Mouse (Mus musculus) forebrain, embryonic 13.5 days (tissue): ENCODE data around the gene Gm28374. TPM values are rescaled to one million over a fixed set of nuclear protein-coding genes. Genes with fewer than 3 reads are reported as not detected.

Experiments
- ATAC-seq: fragments of 200-750 bp; cut with Nextera tagmentation; 2 replicates; pipeline ENCODE4 v1.8.0; 2017
- H3K27ac ChIP-seq: fragments of 300-500 bp; sonication (generic); 2 replicates; pipeline ENCODE4 v1.5.1; 2015; ENCODE audit warnings: inconsistent platforms, mild to moderate bottlenecking, moderate library complexity
- H3K27me3 ChIP-seq: fragments of 300-500 bp; sonication (generic); 2 replicates; pipeline ENCODE4 v1.6.1; 2015; ENCODE audit warnings: mild to moderate bottlenecking, inconsistent platforms
- H3K36me3 ChIP-seq: fragments of 300-500 bp; sonication (generic); 2 replicates; pipeline ENCODE4 v1.6.1; 2015; ENCODE audit warnings: mild to moderate bottlenecking, inconsistent platforms; ENCODE audit not compliant: poor library complexity, severe bottlenecking
- H3K4me1 ChIP-seq: fragments of 300-500 bp; sonication (generic); 2 replicates; pipeline ENCODE4 v1.6.1; 2015; ENCODE audit warnings: inconsistent platforms
- H3K4me2 ChIP-seq: fragments of 300-500 bp; sonication (generic); 2 replicates; pipeline ENCODE4 v1.6.1; 2015; ENCODE audit warnings: inconsistent platforms, mild to moderate bottlenecking, moderate library complexity
- H3K4me3 ChIP-seq: fragments of 300-500 bp; sonication (generic); 2 replicates; pipeline ENCODE4 v1.5.1; 2015; ENCODE audit warnings: mild to moderate bottlenecking, inconsistent platforms
- H3K9ac ChIP-seq: fragments of 300-500 bp; sonication (generic); 2 replicates; pipeline ENCODE4 v1.6.1; 2015; ENCODE audit warnings: mild to moderate bottlenecking, inconsistent platforms
- H3K9me3 ChIP-seq: fragments of 300-500 bp; sonication (generic); replicated peaks from 2 replicates; pipeline ENCODE4 v1.6.1; 2016; ENCODE audit warnings: inconsistent platforms
- WGBS: fragments of 180-500 bp; shearing (Covaris S2); methylation state at CpG from one replicate; pipeline ENCODE4 v1.1.7; 2015; 5-methylcytosine and 5-hydroxymethylcytosine counted together
- polyA plus RNA-seq: library from polyadenylated mRNA; unstranded; fragments of >200 nt; fragmentation: Nextera tagmentation; extraction: Ambion mirVana; gene quantifications from 2 replicates; pipeline ENCODE4 v1.2.1, GENCODE M21; 2015

Gene Gm28374
- polyA plus RNA-seq, 1 experiment from 2014 or later = 3.1 TPM

DNA sequence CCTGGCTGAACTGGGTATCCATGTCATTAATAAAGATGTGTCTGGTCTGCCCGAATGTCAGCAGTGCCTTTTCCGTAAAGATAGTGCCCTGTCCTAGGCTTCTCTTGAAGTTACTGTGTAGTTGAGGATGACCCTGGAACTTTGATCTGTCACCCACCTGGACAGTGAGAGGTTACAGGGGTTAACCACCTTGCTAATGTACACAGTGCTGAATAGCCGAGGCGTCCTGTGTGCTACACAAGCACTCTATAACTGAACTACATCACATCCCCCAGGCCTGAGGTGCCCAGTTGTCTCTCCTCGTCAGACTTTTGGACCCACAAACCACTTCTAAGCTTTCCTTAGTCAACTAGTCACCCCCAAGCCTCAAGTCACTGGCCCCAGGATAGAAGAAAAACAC, 19.6 kb downstream of the Gm28374 start:
- 72% methylated on average over 5 of the region's 5 CpGs for WGBS
- Histone ChIP-seq H3K4me3 (peak overlapping the region; percentile 89), H3K9ac (peak overlapping the region; percentile 99), H3K27ac (no peak overlapping the region), H3K36me3 (peaks cover 18% of the 10 kb centered on the region), H3K4me1 (peaks cover 54% of the 10 kb centered on the region), H3K4me2 (peak overlapping the region; percentile 100), H3K9me3 (no peaks in the 10 kb centered on the region), H3K27me3 (no peaks in the 10 kb centered on the region)
- ATAC-seq = no peak

- peak overlapping the region; percentile 97 for H3K27ac ChIP-seq
- 1% methylated on average over 43 of the region's 44 CpGs for WGBS
- ATAC-seq = no peak
- no peaks in the 10 kb centered on the region for H3K9me3 ChIP-seq
- peaks cover 18% of the 10 kb centered on the region for H3K36me3 ChIP-seq
- no peaks in the 10 kb centered on the region for H3K27me3 ChIP-seq
- H3K9ac ChIP-seq = peak overlapping the region; percentile 99
- H3K4me1 ChIP-seq = peaks cover 51% of the 10 kb centered on the region
- H3K4me2 ChIP-seq = peak overlapping the region; percentile 100
- H3K4me3 ChIP-seq = peak overlapping the region; percentile 89
Observed at GRCm38 (mm10) chr19:6061641-6062302, 20.3 kb downstream of the Gm28374 start.

DNA sequence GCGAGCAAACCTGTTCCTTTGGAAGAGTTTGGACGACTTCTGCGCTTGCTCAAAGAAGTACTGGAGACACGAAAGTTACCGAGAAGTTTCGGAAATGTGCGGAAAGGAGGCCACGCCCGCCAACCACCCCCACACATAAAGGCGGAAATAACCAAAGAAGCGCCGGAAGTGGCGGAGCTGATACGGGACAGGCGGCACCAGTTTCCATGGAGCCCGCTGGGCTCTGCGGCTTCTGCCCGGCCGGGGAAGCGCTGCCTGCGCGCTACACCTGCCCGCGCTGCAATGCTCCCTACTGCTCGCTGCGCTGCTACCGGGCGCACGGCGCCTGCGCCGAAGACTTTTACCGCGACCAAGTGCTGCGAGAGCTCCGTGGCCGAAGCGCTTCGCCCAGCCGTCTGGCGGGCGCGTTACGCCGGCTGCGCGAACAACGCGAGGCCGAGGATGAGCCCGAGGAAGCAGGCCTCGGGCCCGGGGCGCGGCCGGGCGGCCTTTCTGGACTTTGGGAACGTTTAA, 21.0 kb downstream of the Gm28374 start, which contains the start of gene Znhit2:
Gene Znhit2 (plus strand): TSS at position 172 of the 513 bp plus-strand sequence.
- peak within 1 kb of the TSS; percentile 97 for H3K27ac ChIP-seq
- H3K9ac ChIP-seq = peak within 1 kb of the TSS; percentile 99
- ATAC-seq = peak; percentile 63
- H3K27me3 ChIP-seq = no peaks in the 10 kb centered on the region
- WGBS = 1% methylated on average over 58 of the region's 58 CpGs
- peak within 1 kb of the TSS; percentile 100 for H3K4me2 ChIP-seq
- H3K4me1 ChIP-seq = peaks cover 51% of the 10 kb centered on the region
- H3K4me3 ChIP-seq = peak within 1 kb of the TSS; percentile 89
- no peaks in the 10 kb centered on the region for H3K9me3 ChIP-seq
- peaks cover 18% of the 10 kb centered on the region for H3K36me3 ChIP-seq

DNA sequence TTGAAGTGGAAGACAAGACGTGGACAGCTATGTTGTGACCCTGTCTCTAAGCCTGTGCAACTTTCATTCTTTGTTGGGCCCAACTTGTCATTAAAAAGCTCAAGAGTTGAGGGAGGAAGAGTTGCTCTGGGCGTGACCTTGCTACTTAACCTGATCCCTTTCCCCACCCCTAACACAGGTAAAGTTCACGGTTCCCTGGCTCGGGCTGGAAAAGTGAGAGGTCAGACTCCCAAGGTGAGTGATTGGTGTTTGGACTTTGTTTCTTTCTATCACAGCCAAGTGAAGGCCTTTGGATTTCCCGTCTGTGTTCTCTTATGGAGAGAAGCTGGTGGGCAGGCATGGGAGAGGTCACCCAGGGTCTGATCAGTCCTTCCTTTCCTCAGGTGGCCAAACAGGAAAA, 23.1 kb downstream of the Gm28374 start:
- Histone ChIP-seq H3K27me3 (no peaks in the 10 kb centered on the region), H3K4me1 (peaks cover 47% of the 10 kb centered on the region), H3K9ac (peak overlapping the region; percentile 95), H3K36me3 (peaks cover 37% of the 10 kb centered on the region), H3K4me2 (peak overlapping the region; percentile 86), H3K27ac (no peak overlapping the region), H3K9me3 (no peaks in the 10 kb centered on the region), H3K4me3 (peak overlapping the region; percentile 87)
- no peak for ATAC-seq
- WGBS = 91% methylated on average over 5 of the region's 5 CpGs

DNA sequence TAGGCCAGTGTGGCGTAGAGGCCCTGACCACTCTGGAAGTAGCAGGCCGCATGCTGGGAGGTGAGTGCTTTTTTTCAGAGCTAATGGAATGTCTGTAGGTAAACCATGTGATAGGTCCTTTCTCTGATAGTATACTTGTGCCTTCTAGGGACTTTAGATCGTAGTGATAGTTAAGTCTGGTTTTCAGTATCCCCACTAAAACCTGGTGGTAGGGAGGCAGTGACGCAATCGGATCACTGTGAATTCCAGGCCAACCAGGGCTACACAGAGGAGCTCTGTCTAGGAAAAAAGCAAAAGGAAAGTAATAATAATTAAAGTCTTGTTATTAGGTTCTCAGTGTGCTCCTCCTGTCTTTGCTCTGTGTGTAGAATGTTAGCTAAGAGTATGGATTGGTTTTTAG, 23.5 kb downstream of the Gm28374 start:
- Histone ChIP-seq H3K27ac (no peak overlapping the region), H3K4me1 (peaks cover 47% of the 10 kb centered on the region), H3K9ac (peak overlapping the region; percentile 95), H3K4me2 (peak overlapping the region; percentile 86), H3K4me3 (peak overlapping the region; percentile 87), H3K36me3 (peaks cover 42% of the 10 kb centered on the region), H3K27me3 (no peaks in the 10 kb centered on the region), H3K9me3 (no peaks in the 10 kb centered on the region)
- WGBS = 44% methylated on average over 5 of the region's 5 CpGs
- no peak for ATAC-seq

DNA sequence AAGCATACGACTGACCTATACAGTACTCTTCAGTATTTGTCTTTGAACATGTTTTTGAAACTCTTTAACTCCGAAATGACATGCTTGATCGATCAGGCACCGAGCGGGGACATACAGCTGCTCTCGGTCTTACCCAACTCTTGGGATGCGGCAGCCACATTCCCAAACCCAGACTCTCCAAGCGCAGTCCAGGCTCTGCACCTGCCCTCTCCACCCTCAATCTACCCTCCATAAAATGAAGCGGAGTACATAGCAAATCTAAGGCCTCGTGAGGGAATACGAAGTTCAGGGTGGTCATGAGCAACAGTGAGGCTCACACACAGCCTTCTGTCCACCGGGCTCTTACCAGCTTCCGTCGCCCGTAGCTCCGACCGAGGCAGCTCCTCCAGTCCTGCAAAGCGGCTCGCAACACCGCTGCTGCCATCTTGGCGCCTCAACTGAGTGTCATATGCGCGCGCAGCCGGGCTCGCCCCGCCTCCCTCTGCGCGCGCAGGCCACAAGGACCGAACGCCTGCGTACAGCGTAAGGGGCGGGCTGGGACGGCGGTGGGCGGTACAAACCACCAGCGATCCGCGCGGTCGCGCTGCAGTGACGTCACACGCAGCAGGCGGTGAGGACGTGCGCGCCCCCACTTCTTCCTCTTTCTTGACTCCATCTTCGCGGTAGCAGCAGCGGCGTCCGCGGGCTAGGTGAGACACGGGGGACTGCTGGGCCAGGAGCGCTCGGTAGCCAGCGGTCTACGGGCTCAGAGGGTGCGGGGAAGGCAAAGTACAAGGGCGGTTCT, 24.6 kb downstream of the Gm28374 start, which contains the start of the genes Mrpl49 and Fau:
Gene Mrpl49 (minus strand): TSS at position 473 of the 784 bp plus-strand sequence.
Gene Fau (plus strand): TSS at position 532 of the 784 bp plus-strand sequence.
- peaks cover 52% of the 10 kb centered on the region for H3K36me3 ChIP-seq

GRCm38 (mm10) chr19:6056696-6057095, 25.4 kb downstream of the Gm28374 start:
- Histone ChIP-seq H3K36me3 (peaks cover 60% of the 10 kb centered on the region), H3K27ac (no peak overlapping the region), H3K4me2 (peak overlapping the region; percentile 81), H3K4me3 (peak overlapping the region; percentile 87), H3K9ac (peak overlapping the region; percentile 95), H3K27me3 (no peaks in the 10 kb centered on the region), H3K9me3 (no peaks in the 10 kb centered on the region), H3K4me1 (peaks cover 28% of the 10 kb centered on the region)
- no peak for ATAC-seq
- 43% methylated on average over 4 of the region's 4 CpGs for WGBS

More for the DNA sequence above, 24.6 kb downstream of the Gm28374 start, which contains the start of the genes Mrpl49 and Fau:
- Histone ChIP-seq H3K4me2 (peak within 1 kb of the TSS; percentile 86), H3K4me1 (peaks cover 37% of the 10 kb centered on the region), H3K27me3 (no peaks in the 10 kb centered on the region), H3K9me3 (no peaks in the 10 kb centered on the region), H3K27ac (peak within 1 kb of the TSS; percentile 70), H3K4me3 (peak within 1 kb of the TSS; percentile 87), H3K9ac (peak within 1 kb of the TSS; percentile 95)
- ATAC-seq = peak; percentile 88
- WGBS = under 1% methylated on average over 61 of the region's 63 CpGs

DNA sequence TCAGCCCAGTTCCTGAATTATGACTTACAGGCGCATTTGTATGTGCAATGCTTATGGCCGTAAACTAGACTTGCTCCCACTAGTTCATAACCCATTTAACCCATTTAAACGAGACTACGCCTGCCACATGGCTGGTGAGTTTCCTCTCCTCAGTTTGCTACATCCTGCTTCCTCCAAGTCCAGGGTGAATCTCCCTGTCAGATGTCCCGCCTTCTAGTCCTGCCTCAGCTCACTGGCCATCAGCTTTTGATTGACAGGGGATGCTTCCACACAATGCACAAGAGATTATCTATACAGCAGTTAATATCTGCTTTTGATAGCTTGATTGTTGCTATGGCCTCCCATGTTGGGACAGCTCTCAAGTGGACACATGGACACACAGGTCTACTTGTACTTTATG, 27.8 kb downstream of the Gm28374 start:
- Histone ChIP-seq H3K27ac (no peak overlapping the region), H3K4me2 (no peak overlapping the region), H3K27me3 (no peaks in the 10 kb centered on the region), H3K9me3 (no peaks in the 10 kb centered on the region), H3K9ac (no peak overlapping the region), H3K4me1 (peaks cover 21% of the 10 kb centered on the region), H3K4me3 (no peak overlapping the region), H3K36me3 (peaks cover 73% of the 10 kb centered on the region)
- ATAC-seq = no peak
- 88% methylated on average over 5 of the region's 5 CpGs for WGBS

- Histone ChIP-seq H3K4me3 (no peak overlapping the region), H3K9me3 (no peaks in the 10 kb centered on the region), H3K27ac (no peak overlapping the region), H3K27me3 (no peaks in the 10 kb centered on the region), H3K4me2 (no peak overlapping the region), H3K4me1 (peaks cover 25% of the 10 kb centered on the region), H3K9ac (no peak overlapping the region), H3K36me3 (peaks cover 79% of the 10 kb centered on the region)
- no peak for ATAC-seq
- 87% methylated on average over 7 of the region's 7 CpGs for WGBS
Observed at GRCm38 (mm10) chr19:6052516-6052915, 29.5 kb downstream of the Gm28374 start.

DNA sequence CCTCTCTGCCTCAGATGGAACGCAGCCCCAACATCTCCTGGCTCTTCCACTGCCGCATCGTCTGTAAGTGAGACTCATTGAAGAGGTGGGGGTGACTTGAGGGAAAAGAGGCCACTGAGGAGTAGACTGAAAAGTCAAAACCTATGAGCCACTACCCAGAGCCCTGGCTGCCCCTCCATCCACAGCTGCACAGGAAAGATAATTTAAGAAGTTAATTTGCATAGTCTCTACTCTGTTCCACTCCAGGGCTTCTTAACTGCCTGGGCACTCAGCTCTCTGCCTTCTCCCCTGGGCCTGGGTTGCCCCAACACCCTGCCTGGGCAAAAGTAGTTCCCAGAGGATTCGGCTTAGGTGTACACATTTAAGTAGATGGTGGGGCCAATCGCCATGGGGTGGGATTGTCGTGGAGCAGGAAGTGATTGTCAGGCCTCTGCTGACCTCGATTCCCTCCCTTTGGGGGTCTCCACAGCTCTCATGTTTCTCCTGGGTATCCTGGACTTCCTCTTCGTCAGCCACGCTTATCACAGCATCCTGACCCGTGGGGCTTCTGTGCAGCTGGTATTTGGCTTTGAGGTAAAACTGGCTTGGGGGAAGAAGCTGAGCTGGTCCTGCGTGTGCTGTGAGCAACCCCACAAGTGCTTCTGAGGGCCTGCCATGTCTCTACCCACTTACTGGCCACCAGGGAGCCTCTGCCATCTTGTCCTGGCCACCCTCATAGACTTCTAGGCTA, 33.2 kb downstream of the Gm28374 start:
- Histone ChIP-seq H3K27me3 (no peaks in the 10 kb centered on the region), H3K27ac (no peak overlapping the region), H3K4me3 (no peak overlapping the region; the same call in 1 of the 2 replicates), H3K4me2 (peak overlapping the region; percentile 99; the same call in 1 of the 2 replicates), H3K4me1 (peaks cover 27% of the 10 kb centered on the region), H3K36me3 (peaks cover 59% of the 10 kb centered on the region), H3K9ac (no peak overlapping the region), H3K9me3 (no peaks in the 10 kb centered on the region)
- 91% methylated on average over 11 of the region's 11 CpGs for WGBS
- ATAC-seq = no peak

- peak overlapping the region; percentile 95 for H3K9ac ChIP-seq
- 91% methylated on average over 8 of the region's 8 CpGs for WGBS
Observed at GRCm38 (mm10) chr19:6047899-6048166, 34.2 kb downstream of the Gm28374 start.

More at GRCm38 (mm10) chr19:6047899-6048166, 34.2 kb downstream of the Gm28374 start:
- Histone ChIP-seq H3K36me3 (peaks cover 48% of the 10 kb centered on the region), H3K4me2 (peak overlapping the region; percentile 99), H3K4me3 (peak overlapping the region; percentile 95), H3K9me3 (no peaks in the 10 kb centered on the region), H3K4me1 (peaks cover 27% of the 10 kb centered on the region), H3K27ac (no peak overlapping the region), H3K27me3 (no peaks in the 10 kb centered on the region)
- no peak for ATAC-seq
